In genomic region chr9:106885901-106886731, GRCm38 (mm10) we compare ENCODE assay signal across 8 mouse cellular contexts. TPM values are rescaled to one million over a fixed set of nuclear protein-coding genes. Genes with fewer than 3 reads are reported as not detected.
DNase-seq lines count a peak whose midpoint lies in the region; ATAC-seq lines count a peak whose summit lies in the region.

No protein-coding gene starts in this region.

- H3K4me3 ChIP-seq in heart, embryonic 12.5 days: peak overlapping the region; percentile 86

- H3K27ac ChIP-seq in heart, embryonic 12.5 days (ENCODE audit: poor library complexity, severe bottlenecking): peak overlapping the region; percentile 93

- under 1% methylated on average over 98 of the region's 107 CpGs for WGBS in heart, embryonic 12.5 days

- peak overlapping the region; percentile 97 for H3K9ac ChIP-seq in heart, embryonic 12.5 days

- peak; percentile 79 for DNase-seq in CD4-positive, CD25-positive, alpha-beta regulatory T cell, adult 2 months (ENCODE audit: low read depth, low spot score)
- DNase-seq in embryo, embryonic 9.5 days (ENCODE audit: extremely low spot score): peak; percentile 62
- peak; percentile 72 for DNase-seq in kidney, postnatal 10 days
- DNase-seq in lung, postnatal 10 days: peak; percentile 62
- peak; percentile 65 for DNase-seq in right cerebral cortex, postnatal 10 days (ENCODE audit: low spot score in 2 of 2)
- DNase-seq in c-Kit-positive CD71-positive TER-119-positive erythroid progenitor cells, embryonic 14.5 days (ENCODE audit: low spot score): no peak

- no peaks in the 10 kb centered on the region for H3K9me3 ChIP-seq in heart, embryonic 12.5 days (replicated peaks)

- peak; percentile 25 for ATAC-seq in activated CD4-positive, CD25-positive, alpha-beta regulatory T cell, adult 4 months
- peak; percentile 6; the same call in 1 of the 2 replicates for ATAC-seq in heart, embryonic 12.5 days (ENCODE audit: insufficient number of reproducible peaks, low FRiP score)

- peak overlapping the region; percentile 100 for H3K4me2 ChIP-seq in heart, embryonic 12.5 days

- H3K27me3 ChIP-seq in heart, embryonic 12.5 days (replicated peaks): no peaks in the 10 kb centered on the region

- peaks cover 62% of the 10 kb centered on the region for H3K36me3 ChIP-seq in heart, embryonic 12.5 days

- peaks cover 62% of the 10 kb centered on the region for H3K4me1 ChIP-seq in heart, embryonic 12.5 days (replicated peaks)

RNA-seq across cellular contexts. Expression of gene Rbm15b, which starts 1.1 kb away (rescaled TPM):
- 1 to 10 TPM; 3.2 to 4.4 TPM for polyA plus RNA-seq in activated CD4-positive, CD25-positive, alpha-beta regulatory T cell, adult 4 months (2017; shearing (Covaris generic))
- 9.2 and 9.3 TPM in 2 replicates for polyA plus RNA-seq in heart, embryonic 12.5 days (2016; fragmentation: Nextera tagmentation; extraction: Ambion mirVana)

RNA-seq across cellular contexts. Expression of gene Manf, which starts 5.7 kb away (rescaled TPM):
- polyA plus RNA-seq in activated CD4-positive, CD25-positive, alpha-beta regulatory T cell, adult 4 months (2017; shearing (Covaris generic)): 100 to 1,000 TPM; 150 to 198 TPM
- polyA plus RNA-seq in heart, embryonic 12.5 days (2016; fragmentation: Nextera tagmentation; extraction: Ambion mirVana): 237 and 247 TPM in 2 replicates
